Mouse (Mus musculus) mesoderm, embryonic 11.5 days (tissue): ENCODE results near the gene Esam.
A peak's percentile ranks its signal among the peaks of the same experiment; 100 is the strongest.

ENCODE experiments used
- DNase-seq: peaks from one replicate; pipeline ENCODE4 v3.0.0-alpha.2; 2012; ENCODE audit warnings: low read depth, low spot score

Gene Esam

GRCm38 (mm10) chr9:37530031-37530887, 2.4 kb downstream of the Esam start:
- peak; percentile 52 for DNase-seq

GRCm38 (mm10) chr9:37530888-37531705, 3.2 kb downstream of the Esam start:
- DNase-seq, result peak; percentile 74

GRCm38 (mm10) chr9:37536851-37537250, 9.0 kb downstream of the Esam start:
- no peak for DNase-seq

- DNase-seq, result no peak
Measured at GRCm38 (mm10) chr9:37537658-37538250, 9.9 kb downstream of the Esam start.

GRCm38 (mm10) chr9:37539170-37540025, 11.5 kb downstream of the Esam start, which contains the start of gene Vsig2:
TSS of gene Vsig2 (plus strand) at chr9:37539255.
- no peak for DNase-seq

GRCm38 (mm10) chr9:37540226-37540625, 12.3 kb downstream of the Esam start:
- DNase-seq, result no peak

GRCm38 (mm10) chr9:37540701-37541575, 13.1 kb downstream of the Esam start:
- no peak for DNase-seq

GRCm38 (mm10) chr9:37541851-37542642, 14.2 kb downstream of the Esam start:
- no peak for DNase-seq

GRCm38 (mm10) chr9:37543869-37544440, 16.1 kb downstream of the Esam start:
- no peak for DNase-seq

GRCm38 (mm10) chr9:37544447-37545165, 16.7 kb downstream of the Esam start:
- DNase-seq, result peak; percentile 71

GRCm38 (mm10) chr9:37545166-37545610, 17.3 kb downstream of the Esam start:
- DNase-seq, result no peak

GRCm38 (mm10) chr9:37545847-37546452, 18.1 kb downstream of the Esam start:
- DNase-seq, result no peak

- no peak for DNase-seq
Measured at GRCm38 (mm10) chr9:37546889-37547288, 19.0 kb downstream of the Esam start.

- no peak for DNase-seq
Measured at GRCm38 (mm10) chr9:37550435-37550834, 22.6 kb downstream of the Esam start.

- DNase-seq, result no peak
Measured at GRCm38 (mm10) chr9:37551751-37552531, 24.1 kb downstream of the Esam start.

- peak; percentile 89 for DNase-seq
Measured at GRCm38 (mm10) chr9:37552536-37553293, 24.8 kb downstream of the Esam start, which contains the start of gene Nrgn. TSS of gene Nrgn (minus strand) at chr9:37552904.
